Mouse (Mus musculus): ENCODE data around the gene Gm20388.

Gm20388 gene

GRCm38 (mm10) chr8:122960323-122960722 is 3049.7 kb downstream of the Gm20388 start:
- no peak for DNase-seq

- DNase-seq: no peak
Observed at GRCm38 (mm10) chr8:122960932-122961331, 3050.3 kb downstream of the Gm20388 start.

GRCm38 (mm10) chr8:122961458-122961857 is 3050.8 kb downstream of the Gm20388 start:
- no peak for DNase-seq

GRCm38 (mm10) chr8:122962046-122962445 is 3051.4 kb downstream of the Gm20388 start:
- DNase-seq: no peak

GRCm38 (mm10) chr8:122966638-122967037 is 3056.0 kb downstream of the Gm20388 start:
- no peak for DNase-seq

- DNase-seq: no peak
Observed at GRCm38 (mm10) chr8:122968145-122968544, 3057.5 kb downstream of the Gm20388 start.

- no peak for DNase-seq
Observed at GRCm38 (mm10) chr8:122969964-122970620, 3059.5 kb downstream of the Gm20388 start.

- DNase-seq: no peak
Observed at GRCm38 (mm10) chr8:122976046-122976445, 3065.4 kb downstream of the Gm20388 start.

- no peak for DNase-seq
Observed at GRCm38 (mm10) chr8:122979424-122979823, 3068.8 kb downstream of the Gm20388 start.

GRCm38 (mm10) chr8:122979865-122980509 is 3069.3 kb downstream of the Gm20388 start:
- DNase-seq: no peak

GRCm38 (mm10) chr8:122981646-122982045 is 3071.0 kb downstream of the Gm20388 start:
- no peak for DNase-seq

- no peak for DNase-seq
Observed at GRCm38 (mm10) chr8:122983178-122983942, 3072.7 kb downstream of the Gm20388 start.

GRCm38 (mm10) chr8:122984175-122984574 is 3073.5 kb downstream of the Gm20388 start:
- no peak for DNase-seq

GRCm38 (mm10) chr8:122986501-122987184 is 3076.0 kb downstream of the Gm20388 start:
- DNase-seq: no peak

- DNase-seq: no peak
Observed at GRCm38 (mm10) chr8:122987255-122987654, 3076.6 kb downstream of the Gm20388 start.

GRCm38 (mm10) chr8:122988955-122989354 is 3078.3 kb downstream of the Gm20388 start:
- DNase-seq: no peak

- no peak for DNase-seq
Observed at GRCm38 (mm10) chr8:122989976-122990375, 3079.3 kb downstream of the Gm20388 start.

GRCm38 (mm10) chr8:122991368-122991767 is 3080.7 kb downstream of the Gm20388 start:
- DNase-seq: no peak

- DNase-seq: no peak
Observed at GRCm38 (mm10) chr8:122992296-122992695, 3081.7 kb downstream of the Gm20388 start.

- DNase-seq: no peak
Observed at GRCm38 (mm10) chr8:122993031-122993430, 3082.4 kb downstream of the Gm20388 start.

GRCm38 (mm10) chr8:122993740-122994139 is 3083.1 kb downstream of the Gm20388 start:
- DNase-seq: no peak

GRCm38 (mm10) chr8:122997963-122998362 is 3087.3 kb downstream of the Gm20388 start:
- no peak for DNase-seq

- DNase-seq: no peak
Observed at GRCm38 (mm10) chr8:123000311-123000710, 3089.7 kb downstream of the Gm20388 start.
